Comparison of ENCODE assay signal across 32 mouse cellular contexts in genomic region chr16:65315052-65315451, GRCm38 (mm10).
"Had no signal": no experiment of that assay in that cellular context is flagged by ENCODE, and none has a peak within 500 bp of the region (broad histone marks: within the 10 kb centered on the region; RNA-seq: fewer than 3 reads in every experiment).

No protein-coding gene starts in this region.

- ATAC-seq: hindbrain, embryonic 16.5 days; hindbrain, postnatal 0 days; inflammation-experienced regulatory T-cells, adult 6 months; intestine, embryonic 15.5 days; intestine, embryonic 16.5 days; intestine, postnatal 0 days had no signal

- H3K27ac ChIP-seq: heart, embryonic 10.5 days; heart, embryonic 13.5 days; heart, embryonic 15.5 days; hindbrain, embryonic 10.5 days; hindbrain, embryonic 12.5 days; hindbrain, embryonic 13.5 days; hindbrain, embryonic 14.5 days; hindbrain, embryonic 15.5 days; hindbrain, postnatal 0 days; intestine, embryonic 15.5 days; kidney, postnatal 0 days; layer of hippocampus, adult 2 months; left cerebral cortex, adult 2 months had no signal

- H3K36me3 ChIP-seq: heart, embryonic 10.5 days; heart, embryonic 12.5 days; heart, embryonic 13.5 days; heart, embryonic 15.5 days; hindbrain, embryonic 10.5 days; hindbrain, embryonic 12.5 days; hindbrain, embryonic 13.5 days; hindbrain, embryonic 15.5 days; intestine, embryonic 15.5 days had no signal

- DNase-seq: heart, postnatal 14 days; heart, postnatal 36 days; heart, postnatal 4 days; kidney, adult 18-20 months; kidney, adult 2 months; kidney, adult 9 months; kidney, postnatal 10 days; kidney, postnatal 14 days; kidney, postnatal 25 days; kidney, postnatal 36 days; kidney, postnatal 4 days; layer of hippocampus, adult 9-11 months; layer of hippocampus, postnatal 36 days had no signal

- H3K4me1 ChIP-seq: heart, embryonic 10.5 days; heart, embryonic 12.5 days; heart, embryonic 13.5 days; heart, embryonic 15.5 days; hindbrain, embryonic 10.5 days; hindbrain, embryonic 12.5 days; hindbrain, embryonic 13.5 days; hindbrain, embryonic 15.5 days; intestine, embryonic 15.5 days had no signal

- H3K9me3 ChIP-seq: heart, embryonic 10.5 days; heart, embryonic 12.5 days; heart, embryonic 13.5 days; heart, embryonic 15.5 days; hindbrain, embryonic 10.5 days; hindbrain, embryonic 12.5 days; hindbrain, embryonic 13.5 days; hindbrain, embryonic 15.5 days; intestine, embryonic 15.5 days had no signal

- H3K4me2 ChIP-seq: heart, embryonic 11.5 days; heart, embryonic 12.5 days; heart, embryonic 13.5 days; heart, embryonic 15.5 days; hindbrain, embryonic 12.5 days; hindbrain, embryonic 13.5 days; hindbrain, embryonic 14.5 days; hindbrain, embryonic 15.5 days; intestine, embryonic 15.5 days had no signal

- H3K27me3 ChIP-seq: heart, embryonic 12.5 days; heart, embryonic 13.5 days; heart, embryonic 15.5 days; hindbrain, embryonic 12.5 days; hindbrain, embryonic 13.5 days; hindbrain, embryonic 15.5 days; intestine, embryonic 15.5 days had no signal

- H3K4me3 ChIP-seq: heart, embryonic 10.5 days; heart, embryonic 12.5 days; heart, embryonic 13.5 days; heart, embryonic 15.5 days; hindbrain, embryonic 10.5 days; hindbrain, embryonic 12.5 days; hindbrain, embryonic 13.5 days; hindbrain, embryonic 15.5 days; intestine, embryonic 15.5 days; layer of hippocampus, adult 2 months; left cerebral cortex, adult 2 months had no signal

- H3K9ac ChIP-seq: heart, embryonic 12.5 days; heart, embryonic 13.5 days; heart, embryonic 15.5 days; hindbrain, embryonic 12.5 days; hindbrain, embryonic 13.5 days; hindbrain, embryonic 14.5 days; hindbrain, embryonic 15.5 days; intestine, embryonic 15.5 days had no signal
